Comparison of ENCODE assay signal across 16 mouse cellular contexts in the genomic region with DNA sequence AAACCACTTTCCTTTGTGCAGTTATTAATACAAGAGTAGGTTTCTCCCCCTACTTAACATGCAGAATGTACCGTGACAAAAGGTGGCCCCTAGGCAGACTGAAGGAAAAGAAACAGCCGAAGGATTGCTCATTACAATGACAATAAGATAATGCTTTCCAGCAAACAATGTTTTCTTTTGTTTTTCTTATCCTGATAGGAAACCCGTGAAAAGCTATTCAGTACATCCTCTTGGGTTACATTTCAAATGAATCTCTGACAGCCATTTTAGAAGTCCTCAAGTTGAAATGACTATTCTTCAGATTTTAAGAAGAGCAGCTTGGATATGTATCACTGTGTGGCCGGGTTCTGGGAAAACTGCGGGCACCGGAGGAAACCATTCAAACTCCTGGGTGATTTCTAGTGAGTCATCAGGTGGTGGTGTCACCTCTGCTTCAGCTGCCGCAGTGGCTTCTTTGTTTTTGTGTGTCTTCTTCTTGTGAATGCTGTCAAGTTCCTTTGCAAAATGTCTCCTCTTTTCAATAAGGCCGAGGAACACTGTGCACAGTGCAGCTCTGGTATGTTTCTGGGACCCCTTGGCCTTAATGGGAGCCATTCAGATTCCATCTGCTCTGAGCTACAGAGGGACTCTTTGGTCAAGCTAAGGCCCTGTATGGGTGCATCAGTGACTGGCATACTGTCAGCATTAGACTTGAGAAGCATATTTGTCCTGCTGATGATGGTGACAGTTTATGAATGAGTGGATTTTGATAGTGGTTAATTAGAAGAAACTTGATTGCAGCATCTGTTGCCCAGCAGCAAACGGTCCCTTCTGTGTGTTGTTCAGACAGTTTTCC.
DNase-seq lines count a peak whose midpoint lies in the region; ATAC-seq lines count a peak whose summit lies in the region.
"Had no signal": no experiment of that assay in that cellular context is flagged by ENCODE, and none has a peak within 500 bp of the region (broad histone marks: within the 10 kb centered on the region; RNA-seq: fewer than 3 reads in every experiment).

No protein-coding gene starts in this region.

- H3K9me3 ChIP-seq in neural tube, embryonic 15.5 days (replicated peaks), result no peaks in the 10 kb centered on the region
- no peaks in the 10 kb centered on the region for H3K9me3 ChIP-seq in hindbrain, embryonic 11.5 days (ENCODE audit: control insufficient read depth, low read length)
- H3K9me3 ChIP-seq in midbrain, embryonic 12.5 days, result no peaks in the 10 kb centered on the region
- H3K9me3 ChIP-seq: heart, embryonic 13.5 days had no signal

- H3K4me3 ChIP-seq in neural tube, embryonic 15.5 days (replicated peaks), result no peak overlapping the region
- no peak overlapping the region for H3K4me3 ChIP-seq in hindbrain, embryonic 11.5 days (ENCODE audit: low read depth, low read length)
- no peak overlapping the region for H3K4me3 ChIP-seq in midbrain, embryonic 12.5 days
- H3K4me3 ChIP-seq: heart, embryonic 13.5 days had no signal

- H3K9ac ChIP-seq in neural tube, embryonic 15.5 days (replicated peaks), result no peak overlapping the region
- H3K9ac ChIP-seq in hindbrain, embryonic 11.5 days (ENCODE audit: low read depth, low read length), result no peak overlapping the region
- no peak overlapping the region for H3K9ac ChIP-seq in midbrain, embryonic 12.5 days (replicated peaks)
- H3K9ac ChIP-seq: heart, embryonic 13.5 days; lung, embryonic 14.5 days had no signal

- H3K27ac ChIP-seq in neural tube, embryonic 15.5 days (replicated peaks), result no peak overlapping the region
- H3K27ac ChIP-seq in hindbrain, embryonic 11.5 days (ENCODE audit: low read depth, low read length), result peak overlapping the region; percentile 49
- H3K27ac ChIP-seq in midbrain, embryonic 12.5 days (replicated peaks), result peak overlapping the region; percentile 84
- H3K27ac ChIP-seq: heart, embryonic 13.5 days had no signal

- H3K4me1 ChIP-seq in neural tube, embryonic 15.5 days, result no peaks in the 10 kb centered on the region; the same call in 1 of the 2 replicates
- no peaks in the 10 kb centered on the region for H3K4me1 ChIP-seq in hindbrain, embryonic 11.5 days (replicated peaks; ENCODE audit: control insufficient read depth, insufficient read depth, low read length)
- peaks cover 22% of the 10 kb centered on the region for H3K4me1 ChIP-seq in midbrain, embryonic 12.5 days

- peak; percentile 29 for DNase-seq in neural tube, embryonic 10.5 days (ENCODE audit: extremely low spot score, low spot score)
- DNase-seq in hindbrain, embryonic 11.5 days (ENCODE audit: low spot score), result peak; percentile 58
- DNase-seq in retina, postnatal 1 day, result peak; percentile 59
- DNase-seq in lung, adult 18-20 months, result no peak
- DNase-seq in thymus, adult 18-20 months, result no peak
- no peak for DNase-seq in kidney, postnatal 4 days
- DNase-seq: cerebellum, adult 11-12 months; gastrocnemius, postnatal 10 days; kidney, adult 8-10 months; liver; right cerebral cortex, adult 18-20 months had no signal

- no peaks in the 10 kb centered on the region for H3K27me3 ChIP-seq in neural tube, embryonic 15.5 days (replicated peaks)
- no peaks in the 10 kb centered on the region for H3K27me3 ChIP-seq in hindbrain, embryonic 11.5 days (ENCODE audit: control insufficient read depth, insufficient read depth, low read length)
- no peaks in the 10 kb centered on the region for H3K27me3 ChIP-seq in midbrain, embryonic 12.5 days

- WGBS in neural tube, embryonic 15.5 days, result 19% methylated on average over 9 of the region's 9 CpGs
- 25% methylated on average over 9 of the region's 9 CpGs for WGBS in hindbrain, embryonic 11.5 days
- 22% methylated on average over 9 of the region's 9 CpGs for WGBS in midbrain, embryonic 12.5 days

- H3K4me2 ChIP-seq in neural tube, embryonic 15.5 days, result no peak overlapping the region
- no peak overlapping the region for H3K4me2 ChIP-seq in hindbrain, embryonic 11.5 days (replicated peaks; ENCODE audit: low read depth, low read length)
- peak overlapping the region; percentile 13 for H3K4me2 ChIP-seq in midbrain, embryonic 12.5 days (replicated peaks)
- H3K4me2 ChIP-seq: heart, embryonic 13.5 days; lung, embryonic 14.5 days had no signal

- no peak for ATAC-seq in neural tube, embryonic 15.5 days (ENCODE audit: low FRiP score)
- ATAC-seq in hindbrain, embryonic 11.5 days (ENCODE audit: low FRiP score), result peak; percentile 89
- ATAC-seq in midbrain, embryonic 12.5 days (ENCODE audit: low FRiP score, low read depth), result peak; percentile 84

- no peaks in the 10 kb centered on the region for H3K36me3 ChIP-seq in neural tube, embryonic 15.5 days
- H3K36me3 ChIP-seq in hindbrain, embryonic 11.5 days (ENCODE audit: control insufficient read depth, insufficient read depth, low read length), result no peaks in the 10 kb centered on the region
- H3K36me3 ChIP-seq in midbrain, embryonic 12.5 days, result no peaks in the 10 kb centered on the region
- H3K36me3 ChIP-seq: G1E; heart, embryonic 13.5 days had no signal

Comparison
In these comparisons a context has a peak if more than half of its experiments do, and no peak if none do; other contexts are left out.
1. DNase-seq: peak in neural tube, embryonic 10.5 days (single experiment), hindbrain, embryonic 11.5 days (single experiment) and retina, postnatal 1 day (single experiment); none in lung, adult 18-20 months (0 of 2), thymus, adult 18-20 months (0 of 2) and kidney, postnatal 4 days (0 of 2).